Mouse (Mus musculus): Measurements from ENCODE around the gene Setd6. TPM values are rescaled to one million over a fixed set of nuclear protein-coding genes. Genes with fewer than 3 reads are reported as not detected.

Setd6 gene
- total RNA-seq (2023): 3.8 and 4.5 TPM in 2 replicates

DNA sequence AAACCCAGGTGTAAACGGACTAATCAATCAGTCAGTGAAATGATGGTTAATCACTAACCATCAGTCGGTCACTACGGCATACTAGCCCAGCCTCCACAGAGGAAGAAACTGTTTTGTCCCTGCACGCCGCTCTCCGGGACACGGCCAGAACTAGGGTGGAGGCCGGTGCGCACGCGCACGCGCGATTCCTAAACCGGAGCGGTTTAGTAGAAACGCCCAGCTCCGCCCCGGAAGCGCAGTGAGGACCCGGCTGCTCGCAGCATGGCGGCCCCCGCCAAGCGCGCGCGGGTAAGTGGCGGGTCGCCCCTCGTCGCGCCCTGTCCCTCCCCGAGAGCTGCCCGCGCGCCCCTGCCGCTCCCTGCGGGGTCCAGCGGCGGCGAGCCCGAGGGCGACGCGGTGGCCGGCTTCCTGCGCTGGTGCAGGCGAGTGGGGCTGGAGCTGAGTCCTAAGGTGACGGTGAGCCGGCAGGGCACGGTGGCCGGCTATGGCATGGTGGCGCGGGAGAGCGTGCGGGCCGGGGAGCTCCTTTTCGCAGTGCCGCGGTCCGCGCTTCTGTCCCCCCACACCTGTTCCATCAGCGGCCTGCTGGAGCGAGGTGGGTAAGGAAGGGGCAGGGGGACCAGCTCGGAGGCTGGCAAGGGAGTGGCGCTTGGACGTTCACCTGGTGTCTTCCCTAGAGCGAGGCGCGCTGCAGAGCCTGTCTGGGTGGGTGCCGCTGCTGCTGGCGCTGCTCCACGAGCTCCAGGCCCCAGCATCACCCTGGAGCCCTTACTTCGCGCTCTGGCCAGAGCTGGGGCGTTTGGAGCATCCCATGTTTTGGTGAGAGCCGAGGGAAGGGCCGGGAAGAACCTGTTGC is at the start of gene Setd6:
TSS of gene Setd6 (plus strand) at position 206 of the 856 bp plus-strand sequence.

DNA sequence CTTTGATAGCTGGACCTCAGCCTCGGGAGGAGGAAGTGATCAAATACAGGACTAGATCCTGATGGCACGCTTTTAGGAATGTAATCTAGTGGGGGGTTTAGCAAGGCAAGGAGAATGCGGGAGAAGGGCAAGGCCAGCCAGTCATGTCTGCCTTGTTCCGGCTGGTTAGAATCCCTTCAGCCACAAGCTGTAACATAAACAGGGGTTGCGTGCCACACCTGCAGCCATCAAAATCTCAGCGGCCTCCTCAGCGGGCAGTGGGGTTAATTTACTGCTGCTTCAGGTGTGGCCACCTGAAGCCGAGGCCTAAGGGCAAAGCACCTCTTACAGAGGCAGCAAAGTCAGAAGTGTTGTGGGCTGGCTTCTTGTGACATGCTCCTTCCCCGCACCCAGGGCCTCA is 39.0 kb upstream of the Setd6 start, which contains the start of gene Ndrg4:
TSS of gene Ndrg4 (plus strand) at position 350 of the 400 bp plus-strand sequence.

Other genes with a start within 250 kb of the Setd6 start
- gene Csnk2a2, start 225.8 kb upstream of the Setd6 start, total RNA-seq (2023): 40.2 and 47.0 TPM in 2 replicates
- not detected in 2 replicates for gene Ccdc113, start 181.8 kb upstream of the Setd6 start, total RNA-seq (2023)
- not detected in 2 replicates for gene Prss54, start 139.5 kb upstream of the Setd6 start, total RNA-seq (2023)
- gene Gins3, start 82.4 kb upstream of the Setd6 start, total RNA-seq (2023): 6.2 and 7.2 TPM in 2 replicates
- not detected in 2 replicates for gene Ndrg4, start 38.9 kb upstream of the Setd6 start, total RNA-seq (2023)
- gene Cnot1, start 91.6 kb downstream of the Setd6 start, total RNA-seq (2023): 189 and 268 TPM in 2 replicates
- gene Sap18b, start 109.5 kb downstream of the Setd6 start, total RNA-seq (2023): 58.5 and 71.4 TPM in 2 replicates
- gene Slc38a7, start 137.7 kb downstream of the Setd6 start, total RNA-seq (2023): 5.1 and 12.4 TPM in 2 replicates
- gene Got2, start 172.7 kb downstream of the Setd6 start, total RNA-seq (2023): 71.9 and 72.8 TPM in 2 replicates